ENCODE assay signal across 8 mouse cellular contexts in the genomic region with DNA sequence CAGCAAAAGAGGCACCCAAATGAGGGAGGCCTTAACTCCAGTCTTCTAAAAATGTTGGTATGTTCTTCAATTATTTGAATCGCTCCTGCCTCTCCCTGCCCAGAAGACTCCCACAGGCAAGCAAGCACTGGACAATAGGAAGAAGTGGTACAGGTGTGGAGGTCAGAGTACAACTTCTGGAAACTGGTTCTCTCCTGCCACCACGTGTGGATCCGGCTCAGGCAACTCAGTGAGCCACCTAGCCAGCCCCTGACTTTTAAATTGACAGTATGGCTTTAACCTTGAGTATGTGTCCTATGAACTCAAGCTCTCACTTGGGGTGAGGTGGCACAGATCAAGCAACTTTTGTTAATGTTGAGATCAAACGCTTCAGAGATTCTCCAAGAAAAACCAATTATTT. TPM values are rescaled to one million over a fixed set of nuclear protein-coding genes. Genes with fewer than 3 reads are reported as not detected.
A peak's percentile ranks its signal among the peaks of the same experiment; 100 is the strongest.
DNase-seq lines count a peak whose midpoint lies in the region; ATAC-seq and TF ChIP-seq lines count a peak whose summit lies in the region.

No protein-coding gene starts in this region.

- 13% methylated on average over 4 of the region's 4 CpGs for WGBS in thymus, adult 2 months
- WGBS in forebrain, embryonic 16.5 days: 9% methylated on average over 4 of the region's 4 CpGs
- WGBS in limb, embryonic 12.5 days: 4% methylated on average over 4 of the region's 4 CpGs

- peak overlapping the region; percentile 94 for H3K4me2 ChIP-seq in forebrain, embryonic 16.5 days (ENCODE audit: low read length)
- H3K4me2 ChIP-seq in limb, embryonic 12.5 days: peak overlapping the region; percentile 64

- no peaks in the 10 kb centered on the region for H3K9me3 ChIP-seq in forebrain, embryonic 16.5 days (ENCODE audit: control insufficient read depth, low read length)
- no peaks in the 10 kb centered on the region for H3K9me3 ChIP-seq in limb, embryonic 12.5 days

- H3K27me3 ChIP-seq in thymus, adult 2 months (ENCODE audit: control insufficient read depth, insufficient read depth, low read length): no peaks in the 10 kb centered on the region
- no peaks in the 10 kb centered on the region for H3K27me3 ChIP-seq in forebrain, embryonic 16.5 days (replicated peaks; ENCODE audit: control insufficient read depth, insufficient read depth, low read length)
- no peaks in the 10 kb centered on the region for H3K27me3 ChIP-seq in limb, embryonic 12.5 days

- H3K4me3 ChIP-seq in thymus, adult 2 months (ENCODE audit: control insufficient read depth, insufficient read depth, low read length): peak overlapping the region; percentile 29; the same call in 1 of the 2 replicates
- H3K4me3 ChIP-seq in forebrain, embryonic 16.5 days (replicated peaks; ENCODE audit: low read length): peak overlapping the region; percentile 68
- H3K4me3 ChIP-seq in limb, embryonic 12.5 days (replicated peaks): peak overlapping the region; percentile 95

- H3K4me1 ChIP-seq in thymus, adult 2 months (replicated peaks; ENCODE audit: control insufficient read depth, insufficient read depth, low read length): peaks cover 4% of the 10 kb centered on the region
- peaks cover 10% of the 10 kb centered on the region for H3K4me1 ChIP-seq in forebrain, embryonic 16.5 days (replicated peaks; ENCODE audit: control insufficient read depth, insufficient read depth, low read length)
- H3K4me1 ChIP-seq in limb, embryonic 12.5 days (replicated peaks): peaks cover 10% of the 10 kb centered on the region

- H3K36me3 ChIP-seq in thymus, adult 2 months (ENCODE audit: control insufficient read depth, insufficient read depth, low read length): peaks cover 10% of the 10 kb centered on the region
- H3K36me3 ChIP-seq in forebrain, embryonic 16.5 days (ENCODE audit: control insufficient read depth, insufficient read depth): peaks cover 3% of the 10 kb centered on the region; the same call in 1 of the 2 replicates
- H3K36me3 ChIP-seq in limb, embryonic 12.5 days: peaks cover 37% of the 10 kb centered on the region

- TF ChIP-seq POLR2A in thymus, adult 2 months (IDR thresholded peaks at IDR 0.05; ENCODE audit: control insufficient read depth, extremely low read depth, insufficient read depth, low read length, poor library complexity): no peak

- no peak for DNase-seq in thymus, adult 2 months
- DNase-seq in thymus, postnatal 0 days (ENCODE audit: low spot score): no peak
- peak; percentile 59 for DNase-seq in yolk sac, embryonic 10.5 days (ENCODE audit: low spot score)
- DNase-seq in urinary bladder, postnatal 14 days (ENCODE audit: low spot score): no peak
- DNase-seq in layer of hippocampus, adult 11-12 months (ENCODE audit: low spot score): no peak
- DNase-seq in layer of hippocampus, adult 18-20 months (ENCODE audit: low spot score in 2 of 2): no peak

- ATAC-seq in forebrain, embryonic 16.5 days: no peak
- ATAC-seq in limb, embryonic 12.5 days (ENCODE audit: insufficient number of reproducible peaks, insufficient read depth, low FRiP score, low TSS enrichment, low read depth): no peak

- TF ChIP-seq CTCF in thymus, adult 2 months (IDR thresholded peaks at IDR 0.05; ENCODE audit: borderline replicate concordance, control insufficient read depth, extremely low read depth, insufficient read depth, low read length, poor library complexity): no peak

- H3K27ac ChIP-seq in thymus, adult 2 months (ENCODE audit: control insufficient read depth, insufficient read depth, low read length): no peak overlapping the region
- H3K27ac ChIP-seq in forebrain, embryonic 16.5 days (ENCODE audit: low read length): no peak overlapping the region
- H3K27ac ChIP-seq in limb, embryonic 12.5 days: no peak overlapping the region

- peak overlapping the region; percentile 82 for H3K9ac ChIP-seq in forebrain, embryonic 16.5 days (replicated peaks; ENCODE audit: low read depth, low read length)
- H3K9ac ChIP-seq in limb, embryonic 12.5 days (replicated peaks): peak overlapping the region; percentile 96

RNA-seq across cellular contexts. Expression of a gene that starts 0.8 kb away (rescaled TPM):
- 68.0 and 92.4 TPM in 2 replicates for polyA plus RNA-seq in thymus, adult 2 months (2012; rRNA removed)
- polyA plus RNA-seq in thymus, postnatal 0 days (2015; fragmentation: Nextera tagmentation; extraction: Ambion mirVana): 308 and 318 TPM in 2 replicates
- 131 and 139 TPM in 2 replicates for polyA plus RNA-seq in forebrain, embryonic 16.5 days (2015; fragmentation: Nextera tagmentation; extraction: Ambion mirVana)
- polyA plus RNA-seq in limb, embryonic 12.5 days (2016; fragmentation: Nextera tagmentation; extraction: Ambion mirVana): 196 and 201 TPM in 2 replicates
- total RNA-seq in layer of hippocampus, adult 18-20 months (2021): 10 to 100 TPM; 65.4 to 66.6 TPM

RNA-seq across cellular contexts. Expression of a gene that starts 22.7 kb away (rescaled TPM):
- polyA plus RNA-seq in thymus, adult 2 months (2012; rRNA removed): 16.3 and 19.2 TPM in 2 replicates
- polyA plus RNA-seq in thymus, postnatal 0 days (2015; fragmentation: Nextera tagmentation; extraction: Ambion mirVana): 7.4 and 9.2 TPM in 2 replicates
- 27.3 and 28.1 TPM in 2 replicates for polyA plus RNA-seq in forebrain, embryonic 16.5 days (2015; fragmentation: Nextera tagmentation; extraction: Ambion mirVana)
- polyA plus RNA-seq in limb, embryonic 12.5 days (2016; fragmentation: Nextera tagmentation; extraction: Ambion mirVana): 17.1 and 18.9 TPM in 2 replicates
- 10 to 100 TPM; 45.2 to 47.4 TPM for total RNA-seq in layer of hippocampus, adult 18-20 months (2021)

Comparison
In these comparisons a context has a peak if more than half of its experiments do, and no peak if none do; other contexts are left out.
1. H3K4me3 ChIP-seq: peak in every context shown above with its lines; median percentile 95 in limb, embryonic 12.5 days; 68 in forebrain, embryonic 16.5 days; 29 in thymus, adult 2 months.